Mouse (Mus musculus): Measurements from ENCODE around the gene Ttc25.
"Not testable (repeated sequence)": the region's sequence is repeated elsewhere in the genome, so short reads cannot be mapped to it uniquely, and the experiment has no call there.

DNA sequence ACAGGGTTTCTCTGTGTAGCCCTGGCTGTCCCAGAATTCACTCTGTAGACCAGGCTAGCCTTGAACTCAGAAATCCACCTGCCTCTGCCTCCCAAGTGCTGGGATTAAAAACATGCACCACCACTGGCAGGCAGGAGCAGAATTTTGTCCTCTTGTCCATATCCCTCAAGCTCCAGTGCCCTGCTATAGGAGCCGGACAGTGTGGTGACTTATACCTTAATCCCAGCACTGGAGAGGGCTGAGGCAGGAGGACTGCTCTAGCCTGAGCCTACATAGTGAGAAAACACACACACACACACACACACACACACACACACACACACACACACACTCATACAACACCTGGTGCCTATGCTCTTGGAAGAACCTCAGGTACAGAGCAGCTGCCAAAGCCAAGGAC is 37.0 kb downstream of the Ttc25 start:
- not testable (repeated sequence) for TF ChIP-seq CTCF, EP300 (IDR thresholded peaks at IDR 0.05; ENCODE audit: low read depth)

Data from liver, embryonic 14.5 days (tissue).